8 mouse cellular contexts compared by ENCODE assay signal in the genomic region with DNA sequence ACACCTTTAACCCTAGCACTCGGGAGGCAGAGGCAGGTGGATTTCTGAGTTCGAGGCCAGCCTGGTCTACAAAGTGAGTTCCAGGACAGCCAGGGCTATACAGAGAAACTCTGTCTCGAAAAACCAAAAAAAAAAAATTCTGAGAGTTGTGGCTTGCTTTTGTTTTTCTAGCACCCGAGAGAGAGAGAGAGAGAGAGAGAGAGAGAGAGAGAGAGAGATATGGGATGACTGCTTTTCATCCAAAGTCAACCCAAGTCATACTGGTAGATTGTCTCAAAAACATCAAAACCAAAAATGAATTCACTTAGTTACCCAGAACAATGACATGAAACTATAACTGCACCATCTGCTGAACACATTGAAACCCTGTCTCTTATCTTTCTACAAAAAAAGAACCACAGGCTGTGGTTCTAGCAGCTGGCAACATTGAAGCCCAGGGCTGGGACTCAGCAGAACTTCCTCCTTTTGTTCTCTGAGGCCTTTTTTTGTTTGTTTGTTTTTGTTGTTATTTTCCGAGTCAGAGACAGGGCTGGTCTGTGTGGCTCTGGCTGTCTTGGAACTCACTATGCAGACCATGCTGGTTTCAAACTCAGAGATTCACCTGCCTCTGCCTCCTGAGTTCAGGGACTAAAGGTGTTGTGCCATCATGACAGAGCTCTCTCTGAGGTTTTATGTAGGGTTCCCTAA. TPM values are rescaled to one million over a fixed set of nuclear protein-coding genes. Genes with fewer than 3 reads are reported as not detected.
DNase-seq lines count a peak whose midpoint lies in the region; ATAC-seq lines count a peak whose summit lies in the region.

No protein-coding gene starts in this region.

- H3K36me3 ChIP-seq in macrophage (ENCODE audit: inconsistent target): peaks cover 10% of the 10 kb centered on the region; the same call in 1 of the 2 replicates

- H3K4me3 ChIP-seq in macrophage (ENCODE audit: inconsistent target): peak overlapping the region; percentile 90

- ATAC-seq in hematopoietic stem cell, adult 5-6 weeks (replicated peaks in 1 of 2; ENCODE audit: insufficient read depth in 1 of 2, low FRiP score in 2 of 2, low TSS enrichment in 1 of 2, low read depth in 1 of 2, poor library complexity in 2 of 2, severe bottlenecking in 2 of 2): peak; percentile 51 to 65

- whole genome bisulfite sequencing in macrophage (ENCODE audit: missing documents): 7% methylated on average over 3 of the region's 5 CpGs

- H3K79me2 ChIP-seq in macrophage (ENCODE audit: inconsistent target): peaks cover 34% of the 10 kb centered on the region

- DNase-seq in heart, adult 11 months: peak; percentile 97
- no peak for DNase-seq in heart, postnatal 4 days
- DNase-seq in c-Kit-positive CD71-positive TER-119-positive erythroid progenitor cells, embryonic 14.5 days (ENCODE audit: low spot score): peak; percentile 29
- peak; percentile 52 for DNase-seq in thymus, postnatal 4 days
- no peak for DNase-seq in cerebellum, postnatal 4 days (ENCODE audit: low spot score in 2 of 2)
- no peak for DNase-seq in frontal cortex, postnatal 10 days (ENCODE audit: low spot score in 2 of 2)

- peak overlapping the region; percentile 59 for H3K27ac ChIP-seq in macrophage

RNA-seq across cellular contexts. Expression of gene Prr13, which starts 0.6 kb away (rescaled TPM):
- 10 to 100 TPM; 26.4 to 28.0 TPM for total RNA-seq in heart, postnatal 4 days (2021)
- 64.1 and 67.1 TPM in 2 replicates for total RNA-seq in hematopoietic stem cell, adult 5-6 weeks (2017)
- total RNA-seq in macrophage (2018; cell fraction: chromatin; rRNA removed): 10 to 100 TPM; 28.8 to 99.2 (median 50.4) TPM
- 100 to 1,000 TPM; 206 to 293 (median 246) TPM for total RNA-seq in macrophage (2018; cell fraction: cytosol; rRNA removed)
- total RNA-seq in macrophage (2018; cell fraction: nucleus; rRNA removed): 100 to 1,000 TPM in 18 of 26 experiments, 10 to 100 TPM in 8; 71.4 to 195 (median 119) TPM
- 149 to 380 TPM (median 236 TPM) in 3 replicates for polyA plus RNA-seq in macrophage (2018)

RNA-seq across cellular contexts. Expression of gene Pcbp2, which starts 12.1 kb away (rescaled TPM):
- total RNA-seq in heart, postnatal 4 days (2021): 100 to 1,000 TPM; 703 to 721 TPM
- total RNA-seq in hematopoietic stem cell, adult 5-6 weeks (2017): 228 and 317 TPM in 2 replicates
- total RNA-seq in macrophage (2018; cell fraction: chromatin; rRNA removed): 100 to 1,000 TPM; 282 to 698 (median 421) TPM
- total RNA-seq in macrophage (2018; cell fraction: cytosol; rRNA removed): 100 to 1,000 TPM; 519 to 726 (median 593) TPM
- 100 to 1,000 TPM; 274 to 476 (median 355) TPM for total RNA-seq in macrophage (2018; cell fraction: nucleus; rRNA removed)
- 469 to 548 TPM (median 534 TPM) in 3 replicates for polyA plus RNA-seq in macrophage (2018)

RNA-seq across cellular contexts. Expression of gene Amhr2, which starts 13.0 kb away (rescaled TPM):
- 1 to 10 TPM in 1 of 2 experiments, under 1 TPM in 1; 0.77 to 1.6 TPM for total RNA-seq in heart, postnatal 4 days (2021)
- total RNA-seq in hematopoietic stem cell, adult 5-6 weeks (2017): not detected in 2 replicates
- 1 to 10 TPM in 1 of 26 experiments, under 1 TPM in 5, not detected in 20; 0.35 to 3.0 (median 0.71) TPM for total RNA-seq in macrophage (2018; cell fraction: chromatin; rRNA removed)
- under 1 TPM in 1 of 26 experiments, not detected in 25; 0.10 TPM for total RNA-seq in macrophage (2018; cell fraction: cytosol; rRNA removed)
- total RNA-seq in macrophage (2018; cell fraction: nucleus; rRNA removed): 1 to 10 TPM in 1 of 26 experiments, under 1 TPM in 7, not detected in 18; 0.26 to 1.1 (median 0.40) TPM
- polyA plus RNA-seq in macrophage (2018): 0.07 TPM in 1 of 3 replicates, not detected in the others

RNA-seq across cellular contexts. Expression of gene Gm10337, which starts 45.3 kb away (rescaled TPM):
- total RNA-seq in heart, postnatal 4 days (2021): 1 to 10 TPM in 1 of 2 experiments, not detected in 1; 7.3 TPM
- total RNA-seq in hematopoietic stem cell, adult 5-6 weeks (2017): not detected in 2 replicates
- not detected for total RNA-seq in macrophage (2018; cell fraction: chromatin; rRNA removed)
- total RNA-seq in macrophage (2018; cell fraction: cytosol; rRNA removed): not detected
- total RNA-seq in macrophage (2018; cell fraction: nucleus; rRNA removed): not detected
- not detected in 3 replicates for polyA plus RNA-seq in macrophage (2018)

RNA-seq across cellular contexts. Expression of gene Sp1, which starts 52.2 kb away (rescaled TPM):
- 10 to 100 TPM; 55.5 to 74.3 TPM for total RNA-seq in heart, postnatal 4 days (2021)
- 73.0 and 88.0 TPM in 2 replicates for total RNA-seq in hematopoietic stem cell, adult 5-6 weeks (2017)
- total RNA-seq in macrophage (2018; cell fraction: chromatin; rRNA removed): 10 to 100 TPM; 25.2 to 50.1 (median 38.2) TPM
- total RNA-seq in macrophage (2018; cell fraction: cytosol; rRNA removed): 10 to 100 TPM; 28.8 to 47.4 (median 37.9) TPM
- 10 to 100 TPM; 29.8 to 76.0 (median 40.8) TPM for total RNA-seq in macrophage (2018; cell fraction: nucleus; rRNA removed)
- 19.8 to 22.7 TPM (median 22.6 TPM) in 3 replicates for polyA plus RNA-seq in macrophage (2018)

Comparison
In these comparisons a context has a peak if more than half of its experiments do, and no peak if none do; other contexts are left out.
1. DNase-seq: peak in heart, adult 11 months (single experiment), c-Kit-positive CD71-positive TER-119-positive erythroid progenitor cells, embryonic 14.5 days (single experiment) and thymus, postnatal 4 days (single experiment); none in heart, postnatal 4 days (single experiment), cerebellum, postnatal 4 days (0 of 2) and frontal cortex, postnatal 10 days (0 of 2).